Mouse (Mus musculus): Measurements from ENCODE around the gene Jmjd8. TPM values are rescaled to one million over a fixed set of nuclear protein-coding genes. Genes with fewer than 3 reads are reported as not detected.

Gene Jmjd8
- polyA plus RNA-seq (2015; fragmentation: Nextera tagmentation; extraction: Ambion mirVana), result 36.7 and 37.4 TPM in 2 replicates

- H3K4me1 ChIP-seq, result peaks cover 58% of the 10 kb centered on the region
- peak within 1 kb of the TSS; percentile 91 for H3K4me2 ChIP-seq
- WGBS, result 1% methylated on average over 32 of the region's 32 CpGs
- H3K9me3 ChIP-seq, result no peaks in the 10 kb centered on the region
- peak within 1 kb of the TSS; percentile 93 for H3K27ac ChIP-seq (replicated peaks)
- no peaks in the 10 kb centered on the region for H3K27me3 ChIP-seq (replicated peaks)
- ATAC-seq (ENCODE audit: extremely low read depth, insufficient number of reproducible peaks, low FRiP score, low TSS enrichment), result no peak
- H3K36me3 ChIP-seq, result peaks cover 55% of the 10 kb centered on the region
- H3K9ac ChIP-seq, result peak within 1 kb of the TSS; percentile 89
- peak within 1 kb of the TSS; percentile 74 for H3K4me3 ChIP-seq
Observed at GRCm38 (mm10) chr17:25828712-25829557, at the start of gene Jmjd8. TSS of gene Jmjd8 (plus strand) at chr17:25828867.

DNA sequence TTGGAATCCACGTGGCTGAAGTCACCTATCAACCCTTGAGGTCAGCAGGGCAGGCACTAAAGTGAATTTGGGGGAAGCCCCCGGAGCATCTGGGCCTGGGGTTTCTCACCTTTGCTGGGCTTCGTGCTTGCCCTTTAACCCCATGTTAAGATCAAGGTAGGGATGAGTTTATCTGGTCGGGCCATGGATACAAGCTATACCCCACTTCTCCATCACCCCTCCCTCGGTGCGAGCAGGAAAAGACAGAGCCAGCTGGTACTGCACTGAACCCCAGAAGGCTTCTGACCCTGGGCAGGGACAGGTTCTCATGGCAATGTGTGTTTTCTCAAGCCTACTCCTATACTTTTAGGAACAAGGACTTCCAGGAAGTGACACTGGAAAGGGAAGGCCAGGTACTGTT is 47.3 kb upstream of the Jmjd8 start:
- Histone ChIP-seq H3K4me2 (no peak overlapping the region), H3K36me3 (peaks cover 75% of the 10 kb centered on the region), H3K27ac (replicated peaks) (no peak overlapping the region), H3K9ac (no peak overlapping the region), H3K27me3 (replicated peaks) (no peaks in the 10 kb centered on the region), H3K4me3 (no peak overlapping the region), H3K9me3 (no peaks in the 10 kb centered on the region), H3K4me1 (peaks cover 31% of the 10 kb centered on the region)
- 75% methylated on average over 6 of the region's 6 CpGs for WGBS
- ATAC-seq (ENCODE audit: extremely low read depth, insufficient number of reproducible peaks, low FRiP score, low TSS enrichment), result no peak

DNA sequence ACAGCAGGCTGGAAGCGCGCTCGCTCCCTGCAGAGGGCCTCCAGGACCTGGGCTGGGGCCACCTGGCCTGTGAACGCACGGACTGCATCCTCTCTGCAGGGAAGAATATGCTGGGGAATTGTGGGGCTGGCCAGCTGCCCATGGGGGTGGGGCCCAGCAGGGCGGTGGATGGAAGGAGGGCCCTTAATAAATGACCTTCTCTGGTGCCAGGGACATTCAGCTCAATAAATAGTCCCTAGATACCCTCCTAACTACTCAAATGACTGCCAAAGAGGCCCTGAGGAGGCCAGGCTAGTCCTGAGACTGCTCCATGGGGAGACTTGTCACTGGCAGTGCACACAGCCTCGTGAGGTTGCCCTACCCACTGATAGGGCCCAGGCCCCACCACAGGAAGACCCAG is 45.6 kb upstream of the Jmjd8 start:
- ATAC-seq (ENCODE audit: extremely low read depth, insufficient number of reproducible peaks, low FRiP score, low TSS enrichment), result no peak
- 66% methylated on average over 7 of the region's 7 CpGs for WGBS
- H3K4me2 ChIP-seq, result no peak overlapping the region
- H3K4me3 ChIP-seq, result no peak overlapping the region
- peaks cover 72% of the 10 kb centered on the region for H3K36me3 ChIP-seq
- no peaks in the 10 kb centered on the region for H3K27me3 ChIP-seq (replicated peaks)
- peak overlapping the region; percentile 21 for H3K27ac ChIP-seq (replicated peaks)
- peaks cover 31% of the 10 kb centered on the region for H3K4me1 ChIP-seq
- peak overlapping the region; percentile 90 for H3K9ac ChIP-seq
- H3K9me3 ChIP-seq, result no peaks in the 10 kb centered on the region

DNA sequence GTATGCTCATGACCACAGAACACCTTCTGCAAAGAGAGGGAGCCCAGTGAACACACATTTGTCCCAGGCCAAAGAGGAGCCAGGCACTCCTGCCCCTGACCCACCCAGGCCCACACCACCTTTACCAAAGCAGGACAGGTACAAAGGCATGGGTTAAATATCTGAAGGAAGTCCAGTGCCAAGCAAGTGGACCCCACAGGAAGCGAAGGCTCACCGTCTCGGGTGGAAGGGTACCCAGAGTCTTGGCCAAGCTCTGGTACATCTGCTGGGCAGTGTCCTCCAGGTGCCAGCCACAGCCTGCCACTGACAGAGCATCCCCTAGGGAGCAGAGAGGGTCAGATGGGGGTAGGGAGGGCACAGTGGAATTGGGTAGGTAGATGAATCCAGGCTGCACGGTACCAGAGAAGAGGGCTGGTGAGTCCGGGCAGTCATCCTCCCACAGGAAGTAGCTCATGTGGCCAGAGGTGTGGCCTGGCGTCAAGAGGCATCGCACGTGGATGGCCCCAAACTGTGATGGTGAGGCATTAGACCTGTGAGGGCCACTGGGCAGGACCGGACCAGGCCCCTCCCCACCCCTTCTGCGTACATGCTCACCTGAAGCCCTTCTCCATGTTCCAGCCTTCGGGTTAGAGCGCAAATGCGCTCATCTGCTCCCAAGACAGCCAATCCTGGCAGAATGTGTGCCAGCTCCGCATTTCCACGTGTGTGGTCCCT is 44.6 kb upstream of the Jmjd8 start:
- H3K27me3 ChIP-seq (replicated peaks), result no peaks in the 10 kb centered on the region
- ATAC-seq (ENCODE audit: extremely low read depth, insufficient number of reproducible peaks, low FRiP score, low TSS enrichment), result no peak
- H3K9me3 ChIP-seq, result no peaks in the 10 kb centered on the region
- peak overlapping the region; percentile 94 for H3K4me2 ChIP-seq
- 82% methylated on average over 15 of the region's 15 CpGs for WGBS
- peaks cover 69% of the 10 kb centered on the region for H3K36me3 ChIP-seq
- H3K4me1 ChIP-seq, result peaks cover 31% of the 10 kb centered on the region
- peak overlapping the region; percentile 90 for H3K9ac ChIP-seq
- H3K27ac ChIP-seq (replicated peaks), result no peak overlapping the region
- peak overlapping the region; percentile 79 for H3K4me3 ChIP-seq

GRCm38 (mm10) chr17:25785281-25785745 is 43.4 kb upstream of the Jmjd8 start, which contains the start of gene Haghl:
TSS of gene Haghl (minus strand) at chr17:25785673.
- no peaks in the 10 kb centered on the region for H3K9me3 ChIP-seq
- no peaks in the 10 kb centered on the region for H3K27me3 ChIP-seq (replicated peaks)
- H3K9ac ChIP-seq, result peak within 1 kb of the TSS; percentile 90
- H3K36me3 ChIP-seq, result peaks cover 68% of the 10 kb centered on the region
- peak within 1 kb of the TSS; percentile 93 for H3K27ac ChIP-seq (replicated peaks)
- H3K4me2 ChIP-seq, result peak within 1 kb of the TSS; percentile 94
- WGBS, result under 1% methylated on average over 23 of the region's 23 CpGs
- peaks cover 31% of the 10 kb centered on the region for H3K4me1 ChIP-seq
- ATAC-seq (ENCODE audit: extremely low read depth, insufficient number of reproducible peaks, low FRiP score, low TSS enrichment), result peak; percentile 71
- H3K4me3 ChIP-seq, result peak within 1 kb of the TSS; percentile 79

DNA sequence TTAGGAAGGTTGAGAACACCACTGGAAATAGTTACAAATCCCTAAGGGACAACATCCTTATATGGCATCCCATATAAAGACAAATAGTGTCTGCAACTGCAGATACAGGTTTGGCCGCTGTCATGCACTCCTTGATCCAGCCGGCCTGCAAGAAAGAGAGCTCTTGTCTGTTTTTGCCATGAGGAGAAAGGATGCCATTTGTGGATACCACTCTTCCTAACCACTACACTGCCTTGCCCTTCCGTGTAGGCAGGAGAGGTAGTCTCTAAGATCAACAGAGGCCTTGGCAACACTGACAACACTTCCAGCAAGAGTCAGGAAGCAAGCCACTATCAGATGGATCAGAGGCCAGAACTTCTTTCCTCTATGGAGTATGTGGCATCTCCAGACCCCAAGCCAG is 42.4 kb upstream of the Jmjd8 start, which contains the start of gene Ccdc78:
TSS of gene Ccdc78 (plus strand) at position 301 of the 400 bp plus-strand sequence.
- no peak for ATAC-seq (ENCODE audit: extremely low read depth, insufficient number of reproducible peaks, low FRiP score, low TSS enrichment)
- H3K36me3 ChIP-seq, result peaks cover 62% of the 10 kb centered on the region
- WGBS, result 65% methylated on average over 3 of the region's 3 CpGs
- peak within 1 kb of the TSS; percentile 94 for H3K4me2 ChIP-seq
- peak within 1 kb of the TSS; percentile 90 for H3K9ac ChIP-seq
- H3K27me3 ChIP-seq (replicated peaks), result no peaks in the 10 kb centered on the region
- no peaks in the 10 kb centered on the region for H3K9me3 ChIP-seq
- peak within 1 kb of the TSS; percentile 79 for H3K4me3 ChIP-seq
- peaks cover 39% of the 10 kb centered on the region for H3K4me1 ChIP-seq
- peak within 1 kb of the TSS; percentile 93 for H3K27ac ChIP-seq (replicated peaks)

DNA sequence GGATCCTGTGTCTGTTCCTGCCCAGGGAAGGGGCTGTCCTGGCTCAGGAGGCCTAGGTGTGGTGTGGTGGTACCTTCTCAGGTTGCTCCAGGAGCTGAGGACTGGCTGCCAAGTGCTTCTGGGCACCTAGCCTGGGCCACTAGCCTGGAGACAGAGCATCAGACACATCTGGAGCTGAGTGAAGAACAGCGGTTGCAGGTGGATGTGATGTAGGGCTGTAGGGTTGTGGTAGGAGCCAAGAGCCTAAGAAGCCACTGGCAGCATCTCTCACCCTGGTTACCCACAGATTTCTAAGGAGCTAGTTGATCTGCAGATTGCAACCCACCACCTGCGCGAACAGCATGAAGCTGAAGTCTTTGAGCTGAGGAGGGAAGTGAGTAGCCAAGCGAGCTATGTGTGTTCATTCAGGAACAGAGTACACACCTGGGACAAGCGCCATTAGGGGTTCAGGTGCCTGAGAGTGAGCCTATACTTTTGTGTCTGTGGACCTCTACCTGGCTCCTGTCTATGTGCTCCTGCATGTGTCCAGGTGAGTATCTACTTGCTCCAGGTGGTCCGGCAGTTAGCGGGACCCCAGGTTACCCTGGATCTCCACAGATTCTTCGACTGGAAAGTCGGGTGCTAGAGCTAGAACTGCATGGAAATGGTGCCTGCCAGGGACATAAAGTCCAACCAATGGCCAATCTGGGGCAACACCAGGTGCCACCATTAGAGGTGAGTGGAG is 41.7 kb upstream of the Jmjd8 start:
- Histone ChIP-seq H3K4me2 (no peak overlapping the region), H3K27ac (replicated peaks) (no peak overlapping the region), H3K4me1 (peaks cover 43% of the 10 kb centered on the region), H3K9me3 (no peaks in the 10 kb centered on the region), H3K9ac (no peak overlapping the region), H3K27me3 (replicated peaks) (no peaks in the 10 kb centered on the region), H3K36me3 (peaks cover 55% of the 10 kb centered on the region), H3K4me3 (no peak overlapping the region)
- ATAC-seq (ENCODE audit: extremely low read depth, insufficient number of reproducible peaks, low FRiP score, low TSS enrichment), result no peak
- 85% methylated on average over 9 of the region's 9 CpGs for WGBS

DNA sequence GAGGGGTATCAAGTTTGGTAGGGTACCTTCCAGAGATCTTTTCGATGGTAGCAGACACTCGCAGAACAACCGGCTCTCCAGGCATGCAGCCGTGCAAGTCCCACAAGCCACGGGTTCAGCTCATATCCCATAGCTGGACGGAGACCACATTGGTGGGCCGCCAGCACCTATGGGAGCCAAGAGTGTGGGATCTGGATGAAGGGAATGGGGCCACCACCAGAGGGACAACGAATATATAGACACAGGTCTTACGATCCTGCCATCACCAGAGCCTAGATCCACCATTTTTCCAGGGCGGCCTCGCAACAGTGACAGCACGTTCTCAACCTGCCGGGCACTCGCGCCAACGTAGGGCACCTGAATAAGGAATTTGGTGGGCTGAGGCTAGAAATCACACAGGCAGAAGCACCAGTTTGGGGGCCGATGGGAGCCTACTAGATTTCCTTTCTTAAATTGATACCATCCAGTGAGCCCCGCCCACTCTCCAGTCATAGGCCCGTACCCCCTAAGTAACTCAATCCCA is 37.3 kb upstream of the Jmjd8 start:
- Histone ChIP-seq H3K36me3 (peaks cover 32% of the 10 kb centered on the region), H3K4me2 (peak overlapping the region; percentile 90), H3K9me3 (no peaks in the 10 kb centered on the region), H3K27me3 (replicated peaks) (no peaks in the 10 kb centered on the region), H3K4me3 (peak overlapping the region; percentile 79), H3K27ac (replicated peaks) (peak overlapping the region; percentile 96), H3K9ac (peak overlapping the region; percentile 86), H3K4me1 (peaks cover 45% of the 10 kb centered on the region)
- no peak for ATAC-seq (ENCODE audit: extremely low read depth, insufficient number of reproducible peaks, low FRiP score, low TSS enrichment)
- WGBS, result 30% methylated on average over 19 of the region's 19 CpGs

- peak overlapping the region; percentile 96 for H3K27ac ChIP-seq (replicated peaks)
- WGBS, result under 1% methylated on average over 45 of the region's 45 CpGs
- 0 out of 2 replicates have a peak, but pooled peaks have one; percentile 29 for ATAC-seq (ENCODE audit: extremely low read depth, insufficient number of reproducible peaks, low FRiP score, low TSS enrichment)
- peaks cover 47% of the 10 kb centered on the region for H3K4me1 ChIP-seq
- peaks cover 32% of the 10 kb centered on the region for H3K36me3 ChIP-seq
- H3K27me3 ChIP-seq (replicated peaks), result no peaks in the 10 kb centered on the region
- H3K4me2 ChIP-seq, result peak overlapping the region; percentile 90
- no peaks in the 10 kb centered on the region for H3K9me3 ChIP-seq
- H3K9ac ChIP-seq, result peak overlapping the region; percentile 86
- H3K4me3 ChIP-seq, result peak overlapping the region; percentile 79
Observed at GRCm38 (mm10) chr17:25791843-25792527, 36.7 kb upstream of the Jmjd8 start.

- ATAC-seq (ENCODE audit: extremely low read depth, insufficient number of reproducible peaks, low FRiP score, low TSS enrichment), result peak; percentile 54; the same call in 1 of the 2 replicates
- Histone ChIP-seq H3K9me3 (no peaks in the 10 kb centered on the region), H3K9ac (peak within 1 kb of the TSS; percentile 86), H3K4me2 (peak within 1 kb of the TSS; percentile 90), H3K27ac (replicated peaks) (peak within 1 kb of the TSS; percentile 96), H3K36me3 (peaks cover 27% of the 10 kb centered on the region), H3K27me3 (replicated peaks) (no peaks in the 10 kb centered on the region), H3K4me1 (peaks cover 53% of the 10 kb centered on the region), H3K4me3 (peak within 1 kb of the TSS; percentile 79)
- WGBS, result 1% methylated on average over 14 of the region's 14 CpGs
Observed at GRCm38 (mm10) chr17:25792615-25793014, 36.1 kb upstream of the Jmjd8 start, which contains the start of gene Fam173a. TSS of gene Fam173a (minus strand) at chr17:25792901.
